Mouse (Mus musculus) lung, embryonic 15.5 days (tissue): ENCODE measurements around the gene Proser3. TPM values are rescaled to one million over a fixed set of nuclear protein-coding genes. Genes with fewer than 3 reads are reported as not detected.

Experiments
- ATAC-seq: fragments of 200-750 bp; cut with Nextera tagmentation; 2 replicates; pipeline ENCODE4 v1.8.0; 2017; ENCODE audit warnings: moderate number of reproducible peaks, borderline replicate concordance; ENCODE audit not compliant: low FRiP score, low TSS enrichment; ENCODE audit errors: extremely low read depth
- H3K27ac ChIP-seq: fragments of 300-500 bp; sonication (generic); 2 replicates; pipeline ENCODE4 v1.5.1; 2015; ENCODE audit warnings: moderate library complexity, mild to moderate bottlenecking, inconsistent platforms
- H3K27me3 ChIP-seq: fragments of 300-500 bp; sonication (generic); 2 replicates; pipeline ENCODE4 v1.6.1; 2015; ENCODE audit warnings: inconsistent platforms
- H3K36me3 ChIP-seq: fragments of 300-500 bp; sonication (generic); 2 replicates; pipeline ENCODE4 v1.6.1; 2015; ENCODE audit warnings: inconsistent platforms
- H3K4me1 ChIP-seq: fragments of 300-500 bp; sonication (generic); 2 replicates; pipeline ENCODE4 v1.6.1; 2015; ENCODE audit warnings: inconsistent platforms
- H3K4me2 ChIP-seq: fragments of 300-500 bp; sonication (generic); 2 replicates; pipeline ENCODE4 v1.6.1; 2015; ENCODE audit warnings: inconsistent platforms, mild to moderate bottlenecking, moderate library complexity
- H3K4me3 ChIP-seq: fragments of 300-500 bp; sonication (generic); 2 replicates; pipeline ENCODE4 v1.5.1; 2015; ENCODE audit warnings: mild to moderate bottlenecking, inconsistent platforms
- H3K9ac ChIP-seq: fragments of 300-500 bp; sonication (generic); 2 replicates; pipeline ENCODE4 v1.6.1; 2015; ENCODE audit warnings: inconsistent platforms
- H3K9me3 ChIP-seq: fragments of 300-500 bp; sonication (generic); 2 replicates; pipeline ENCODE4 v1.6.1; 2016; ENCODE audit warnings: inconsistent platforms
- WGBS: fragments of 180-500 bp; shearing (Covaris S2); methylation state at CpG from one replicate; pipeline ENCODE4 v1.1.7; 2015; 5-methylcytosine and 5-hydroxymethylcytosine counted together
- polyA plus RNA-seq: library from polyadenylated mRNA; unstranded; fragments of >200 nt; fragmentation: Nextera tagmentation; extraction: Ambion mirVana; gene quantifications from 2 replicates; pipeline ENCODE4 v1.2.1, GENCODE M21; 2015

The Proser3 gene
- polyA plus RNA-seq, 1 experiment from 2014 or later, result 18.3 TPM

DNA sequence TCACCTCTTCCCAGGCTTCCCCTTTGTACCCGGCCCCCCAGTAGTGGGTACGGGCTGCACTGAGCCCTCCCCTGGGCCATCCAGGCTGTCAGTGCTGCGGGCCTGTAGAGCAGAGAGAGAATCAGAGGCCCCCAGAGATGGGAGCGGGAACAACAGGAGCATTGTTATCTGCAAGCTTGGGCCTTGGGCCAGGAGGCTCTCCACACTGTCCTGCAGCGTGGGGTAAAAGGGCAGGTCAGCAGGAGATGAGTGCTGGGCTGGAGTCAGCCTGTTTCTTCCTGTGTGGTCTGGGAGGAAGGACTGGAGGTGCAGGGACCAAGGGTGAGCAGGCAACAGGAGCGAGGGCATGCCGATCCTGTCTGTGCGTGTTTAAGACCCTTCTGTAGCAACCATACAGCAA lies 19.2 kb downstream of the Proser3 start:
- Histone ChIP-seq H3K9me3 (no peaks in the 10 kb centered on the region), H3K9ac (peak overlapping the region; percentile 29), H3K4me2 (peak overlapping the region; percentile 94), H3K4me1 (peaks cover 31% of the 10 kb centered on the region), H3K27me3 (no peaks in the 10 kb centered on the region), H3K27ac (no peak overlapping the region), H3K36me3 (peaks cover 39% of the 10 kb centered on the region), H3K4me3 (no peak overlapping the region)
- ATAC-seq, result no peak
- 24% methylated on average over 8 of the region's 8 CpGs for WGBS

DNA sequence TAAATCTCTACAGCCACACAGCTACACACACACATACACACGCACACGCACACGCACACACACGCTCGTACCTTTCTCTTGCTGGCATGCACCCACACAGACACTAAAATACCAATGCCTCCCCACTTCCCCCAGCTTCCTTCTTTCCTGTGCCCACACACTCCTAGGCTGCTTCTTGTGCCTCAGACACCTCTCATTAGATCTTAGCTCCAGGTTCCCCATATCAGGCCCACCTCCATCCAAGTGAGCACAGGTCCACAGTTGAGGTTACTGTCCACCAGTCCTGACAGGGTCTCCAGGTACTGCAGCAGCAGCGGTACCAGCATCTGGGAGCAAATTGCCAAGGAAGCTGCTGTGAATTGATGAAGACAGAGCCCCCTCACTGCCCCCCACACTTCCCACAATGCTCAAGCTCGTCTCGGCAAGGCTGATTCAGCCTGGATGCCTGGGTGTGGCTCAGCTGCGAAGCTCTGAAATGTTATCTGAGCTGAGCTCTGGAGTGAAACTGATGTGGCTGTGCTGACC lies 20.7 kb downstream of the Proser3 start:
- 83% methylated on average over 9 of the region's 9 CpGs for WGBS
- H3K27me3 ChIP-seq, result no peaks in the 10 kb centered on the region
- H3K27ac ChIP-seq, result no peak overlapping the region
- no peak for ATAC-seq
- no peak overlapping the region for H3K9ac ChIP-seq
- peaks cover 50% of the 10 kb centered on the region for H3K36me3 ChIP-seq
- H3K4me3 ChIP-seq, result no peak overlapping the region
- H3K4me2 ChIP-seq, result no peak overlapping the region
- H3K9me3 ChIP-seq, result no peaks in the 10 kb centered on the region
- H3K4me1 ChIP-seq, result peaks cover 36% of the 10 kb centered on the region

DNA sequence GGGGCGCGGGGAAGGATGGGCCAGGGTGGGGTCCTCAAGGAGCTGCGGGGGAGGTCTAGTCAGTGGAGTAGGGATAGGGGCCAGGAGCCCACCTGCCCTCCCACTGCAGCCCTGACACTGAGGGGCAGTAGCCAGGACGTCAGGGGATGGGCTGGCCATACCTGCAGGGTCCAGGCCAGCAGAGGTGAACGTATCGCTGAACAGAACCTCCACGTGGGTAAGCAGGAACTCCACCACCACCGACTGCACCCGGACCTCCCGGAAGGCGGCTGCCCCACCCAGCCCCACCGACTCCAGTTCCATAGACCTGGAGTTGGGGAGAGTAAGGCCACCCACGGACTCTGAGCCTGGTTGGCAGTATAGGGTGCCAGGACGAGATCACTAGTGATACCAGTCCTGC lies 25.1 kb downstream of the Proser3 start:
- H3K4me2 ChIP-seq, result 0 out of 2 replicates have a peak overlapping the region, but pooled peaks have one; percentile 26
- H3K4me3 ChIP-seq, result no peak overlapping the region
- no peak overlapping the region for H3K9ac ChIP-seq
- no peak overlapping the region for H3K27ac ChIP-seq
- peaks cover 12% of the 10 kb centered on the region for H3K4me1 ChIP-seq
- no peaks in the 10 kb centered on the region for H3K9me3 ChIP-seq
- 0 out of 2 replicates have a peak, but pooled peaks have one; percentile 2 for ATAC-seq
- H3K27me3 ChIP-seq, result no peaks in the 10 kb centered on the region
- WGBS, result 82% methylated on average over 14 of the region's 14 CpGs
- peaks cover 58% of the 10 kb centered on the region for H3K36me3 ChIP-seq

DNA sequence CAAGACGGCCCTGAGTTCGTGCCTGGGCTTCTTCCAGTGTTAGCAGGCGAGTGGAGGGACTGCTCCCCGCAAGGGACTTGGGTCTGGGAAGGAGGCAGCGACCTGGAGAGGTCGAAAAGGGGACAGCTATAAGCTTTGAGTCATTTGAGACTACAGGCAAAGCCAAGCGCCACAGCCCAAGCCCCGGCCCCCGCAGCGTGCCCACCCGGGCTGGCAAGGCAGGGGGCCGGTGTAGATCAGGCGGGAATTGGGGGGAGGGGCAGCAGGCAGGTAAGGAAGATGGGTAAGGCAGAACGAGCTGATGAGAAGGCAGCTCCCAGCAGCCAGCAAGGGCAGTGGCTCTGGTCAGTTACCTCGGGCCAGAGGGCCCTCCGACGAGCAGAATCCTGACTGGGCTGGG lies 25.7 kb downstream of the Proser3 start:
- Histone ChIP-seq H3K27ac (peak overlapping the region; percentile 35), H3K4me3 (no peak overlapping the region), H3K9ac (no peak overlapping the region), H3K4me1 (peaks cover 12% of the 10 kb centered on the region), H3K27me3 (no peaks in the 10 kb centered on the region), H3K36me3 (peaks cover 53% of the 10 kb centered on the region), H3K4me2 (peak overlapping the region; percentile 26), H3K9me3 (no peaks in the 10 kb centered on the region)
- 31% methylated on average over 17 of the region's 17 CpGs for WGBS
- no peak for ATAC-seq

DNA sequence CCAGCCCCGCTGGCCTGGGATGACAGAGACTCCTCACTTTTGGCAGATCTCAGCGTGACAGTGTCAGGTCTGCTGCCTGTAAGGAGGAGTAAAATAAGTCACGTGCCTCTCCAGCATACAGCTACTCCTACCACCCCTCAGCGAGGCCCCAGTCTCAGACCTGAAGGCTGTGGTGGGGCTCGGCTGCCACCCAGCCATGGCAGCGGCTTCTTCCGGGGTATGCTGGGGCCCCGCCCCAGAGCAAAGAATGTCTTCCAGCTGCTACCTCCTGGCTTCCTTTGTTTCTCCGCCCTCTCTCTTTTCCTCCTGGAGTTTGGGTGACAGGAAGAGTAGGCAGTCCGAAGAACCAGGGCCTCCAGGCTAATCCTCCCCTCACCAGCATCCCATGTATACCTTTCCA lies 26.1 kb downstream of the Proser3 start:
- no peaks in the 10 kb centered on the region for H3K27me3 ChIP-seq
- no peaks in the 10 kb centered on the region for H3K9me3 ChIP-seq
- H3K27ac ChIP-seq, result peak overlapping the region; percentile 35
- peak overlapping the region; percentile 26 for H3K4me2 ChIP-seq
- WGBS, result 19% methylated on average over 10 of the region's 10 CpGs
- H3K9ac ChIP-seq, result no peak overlapping the region
- peaks cover 12% of the 10 kb centered on the region for H3K4me1 ChIP-seq
- H3K36me3 ChIP-seq, result peaks cover 50% of the 10 kb centered on the region
- H3K4me3 ChIP-seq, result no peak overlapping the region
- ATAC-seq, result 0 out of 2 replicates have a peak, but pooled peaks have one; percentile 23

DNA sequence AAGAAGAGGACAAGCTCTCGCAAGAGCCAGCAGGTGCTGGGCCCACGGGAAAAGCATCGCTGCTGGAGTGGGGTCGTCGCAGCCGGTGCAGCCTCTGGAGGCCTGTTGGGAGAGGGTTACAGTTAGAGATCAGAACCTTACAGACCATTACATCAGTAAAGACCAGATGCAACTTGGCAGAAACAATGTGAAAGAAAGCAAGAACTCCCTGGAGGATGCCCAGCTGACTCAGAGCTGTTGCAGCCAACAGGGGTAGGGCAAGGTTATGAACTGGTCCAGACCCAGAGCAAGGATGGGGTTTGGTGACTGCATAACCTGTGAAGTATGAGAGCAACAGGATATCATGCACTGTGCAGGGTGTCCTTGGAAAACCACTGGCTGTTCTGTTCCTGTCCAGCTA lies 27.6 kb downstream of the Proser3 start:
- 83% methylated on average over 6 of the region's 6 CpGs for WGBS
- Histone ChIP-seq H3K9me3 (no peaks in the 10 kb centered on the region), H3K27ac (no peak overlapping the region), H3K36me3 (peaks cover 39% of the 10 kb centered on the region), H3K4me1 (peaks cover 12% of the 10 kb centered on the region), H3K4me2 (no peak overlapping the region), H3K27me3 (no peaks in the 10 kb centered on the region), H3K4me3 (no peak overlapping the region), H3K9ac (no peak overlapping the region)
- no peak for ATAC-seq

DNA sequence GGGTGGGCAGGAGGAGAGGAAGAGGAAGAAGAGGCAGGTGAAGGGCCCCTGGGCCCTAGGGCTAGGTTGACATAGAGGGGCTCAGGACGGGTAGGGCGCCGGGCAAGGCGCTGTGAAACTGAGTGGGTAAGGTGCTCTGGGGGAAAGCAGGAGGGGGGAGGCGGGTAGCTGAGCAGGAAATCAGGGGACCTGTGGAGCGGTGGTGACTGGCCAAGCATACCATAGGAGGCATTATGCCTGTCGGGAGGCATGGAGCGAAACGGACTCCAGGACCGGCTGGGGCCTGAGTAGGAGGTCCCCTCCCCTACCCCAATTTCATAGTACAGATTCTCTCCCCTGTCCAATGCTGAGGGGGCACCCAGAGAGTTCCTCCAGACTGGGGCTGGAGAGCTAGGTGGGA lies 29.2 kb downstream of the Proser3 start:
- Histone ChIP-seq H3K4me3 (no peak overlapping the region), H3K27ac (no peak overlapping the region), H3K9me3 (no peaks in the 10 kb centered on the region), H3K27me3 (no peaks in the 10 kb centered on the region), H3K4me1 (peaks cover 12% of the 10 kb centered on the region), H3K9ac (no peak overlapping the region), H3K36me3 (peaks cover 24% of the 10 kb centered on the region), H3K4me2 (no peak overlapping the region)
- ATAC-seq, result no peak
- WGBS, result 76% methylated on average over 10 of the region's 10 CpGs

DNA sequence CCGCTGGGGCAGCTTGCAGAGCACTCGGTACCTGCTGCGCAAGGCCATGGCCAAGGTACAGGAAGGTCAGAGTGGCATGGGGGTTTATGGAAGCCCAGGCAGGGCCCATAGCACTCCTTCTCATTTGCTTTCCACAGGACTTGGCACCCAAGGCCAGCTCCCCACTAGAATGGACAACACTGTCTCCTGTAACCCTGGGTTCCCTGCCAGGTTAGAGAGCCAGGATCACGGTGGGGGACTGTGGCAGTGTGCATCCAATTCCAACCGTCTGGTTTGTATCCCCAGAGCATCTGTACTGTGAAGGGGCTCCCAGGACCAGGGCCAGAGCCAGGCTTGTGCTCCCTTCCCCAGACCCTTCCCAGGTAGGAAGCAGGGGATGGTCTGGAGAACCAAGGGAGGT lies 31.2 kb downstream of the Proser3 start:
- no peak overlapping the region for H3K4me3 ChIP-seq
- ATAC-seq, result no peak
- H3K4me2 ChIP-seq, result no peak overlapping the region
- H3K4me1 ChIP-seq, result peaks cover 1% of the 10 kb centered on the region
- no peaks in the 10 kb centered on the region for H3K9me3 ChIP-seq
- H3K9ac ChIP-seq, result no peak overlapping the region
- WGBS, result 74% methylated on average over 5 of the region's 5 CpGs
- H3K27me3 ChIP-seq, result no peaks in the 10 kb centered on the region
- no peak overlapping the region for H3K27ac ChIP-seq
- H3K36me3 ChIP-seq, result peaks cover 14% of the 10 kb centered on the region

DNA sequence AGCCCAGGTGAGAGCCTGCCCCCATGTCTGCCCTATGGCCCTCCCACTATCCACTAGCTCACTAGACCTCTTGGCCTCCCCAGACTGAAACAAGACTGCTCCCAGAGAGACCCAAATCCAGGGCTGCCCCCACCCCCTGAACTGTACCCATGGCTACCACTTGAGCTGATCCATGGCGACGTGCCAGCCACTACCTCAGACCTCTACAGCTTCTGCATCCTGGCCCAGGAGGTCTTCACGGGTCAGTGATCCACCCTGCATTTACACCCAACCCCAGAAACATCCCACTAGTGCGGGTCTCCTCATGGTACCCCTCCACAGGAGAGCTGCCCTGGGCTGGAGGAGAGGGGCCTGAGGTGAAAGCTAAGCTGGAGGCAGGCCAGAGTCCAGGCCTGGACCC lies 31.7 kb downstream of the Proser3 start:
- no peak overlapping the region for H3K27ac ChIP-seq
- H3K36me3 ChIP-seq, result peaks cover 14% of the 10 kb centered on the region
- H3K4me2 ChIP-seq, result no peak overlapping the region
- WGBS, result 72% methylated on average over 4 of the region's 4 CpGs
- H3K4me3 ChIP-seq, result no peak overlapping the region
- H3K9ac ChIP-seq, result no peak overlapping the region
- no peaks in the 10 kb centered on the region for H3K27me3 ChIP-seq
- no peaks in the 10 kb centered on the region for H3K9me3 ChIP-seq
- H3K4me1 ChIP-seq, result no peaks in the 10 kb centered on the region
- ATAC-seq, result 0 out of 2 replicates have a peak, but pooled peaks have one; percentile 32

DNA sequence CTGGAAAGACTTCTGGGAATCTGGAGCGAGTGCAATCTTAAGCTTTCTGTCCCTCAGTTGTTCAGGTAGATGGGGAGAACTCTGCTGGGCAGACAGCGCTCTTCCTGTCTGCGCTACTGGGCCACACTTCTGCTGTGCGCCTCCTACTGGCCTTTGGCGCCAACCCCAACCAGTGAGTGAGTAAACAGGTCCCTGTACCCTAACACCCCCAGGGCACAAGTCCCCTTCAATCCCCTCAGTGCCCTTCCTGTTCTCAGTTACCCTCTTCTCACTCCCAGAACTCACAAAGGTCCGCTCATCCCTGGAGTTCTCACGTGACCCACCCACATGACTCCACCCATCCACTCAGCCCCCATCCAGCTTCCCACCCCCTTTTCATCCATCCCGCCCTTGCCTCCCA lies 33.8 kb downstream of the Proser3 start:
- Histone ChIP-seq H3K9me3 (no peaks in the 10 kb centered on the region), H3K36me3 (peaks cover 1% of the 10 kb centered on the region; the same call in 1 of the 2 replicates)
- 25% methylated on average over 8 of the region's 8 CpGs for WGBS

DNA sequence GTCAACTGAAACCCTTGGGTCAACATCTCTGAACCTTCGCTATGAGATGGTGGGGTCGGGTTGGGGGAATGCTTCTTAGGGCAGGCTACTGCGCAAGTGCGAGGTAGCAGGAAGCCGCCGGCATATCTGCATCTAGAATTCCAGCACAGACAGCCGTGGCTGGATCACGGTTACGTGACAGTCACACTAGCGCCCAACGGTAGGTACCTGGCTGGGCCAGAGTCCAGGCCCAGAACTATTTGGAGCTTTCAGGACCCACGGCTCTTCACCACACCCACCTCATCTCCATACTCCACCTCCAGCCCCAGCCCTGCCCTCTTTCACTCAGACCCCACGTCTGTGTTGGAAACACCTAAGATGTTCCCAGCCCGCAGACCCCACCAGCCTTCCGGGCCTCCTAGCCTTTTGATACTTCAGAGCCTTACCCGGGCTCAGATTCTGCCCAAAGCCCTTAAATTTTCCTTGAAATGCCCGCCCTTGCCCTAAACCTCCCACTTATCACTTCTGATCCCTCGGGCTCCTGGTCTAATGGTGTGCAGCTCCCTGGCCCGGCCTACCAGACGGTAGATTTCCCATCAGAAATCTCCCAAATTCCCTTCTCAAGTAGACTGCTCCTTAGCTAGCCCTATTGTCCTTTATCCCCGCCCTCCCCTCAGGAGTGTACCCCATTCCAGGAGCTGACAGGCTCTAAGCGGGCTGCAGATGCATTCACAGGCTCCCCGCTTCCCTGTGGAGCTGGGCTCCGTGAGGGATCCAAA lies 36.9 kb downstream of the Proser3 start:
- H3K9me3 ChIP-seq, result no peaks in the 10 kb centered on the region
- no peaks in the 10 kb centered on the region for H3K4me1 ChIP-seq
- H3K27ac ChIP-seq, result no peak overlapping the region
- no peak overlapping the region for H3K4me2 ChIP-seq
- no peak for ATAC-seq
- H3K4me3 ChIP-seq, result no peak overlapping the region
- no peak overlapping the region for H3K9ac ChIP-seq
- 56% methylated on average over 24 of the region's 24 CpGs for WGBS
- H3K27me3 ChIP-seq, result no peaks in the 10 kb centered on the region
- H3K36me3 ChIP-seq, result no peaks in the 10 kb centered on the region

More for the DNA sequence above, 33.8 kb downstream of the Proser3 start:
- Histone ChIP-seq H3K9ac (no peak overlapping the region), H3K27ac (no peak overlapping the region), H3K4me1 (no peaks in the 10 kb centered on the region), H3K4me2 (no peak overlapping the region), H3K27me3 (no peaks in the 10 kb centered on the region), H3K4me3 (no peak overlapping the region)
- ATAC-seq, result no peak

DNA sequence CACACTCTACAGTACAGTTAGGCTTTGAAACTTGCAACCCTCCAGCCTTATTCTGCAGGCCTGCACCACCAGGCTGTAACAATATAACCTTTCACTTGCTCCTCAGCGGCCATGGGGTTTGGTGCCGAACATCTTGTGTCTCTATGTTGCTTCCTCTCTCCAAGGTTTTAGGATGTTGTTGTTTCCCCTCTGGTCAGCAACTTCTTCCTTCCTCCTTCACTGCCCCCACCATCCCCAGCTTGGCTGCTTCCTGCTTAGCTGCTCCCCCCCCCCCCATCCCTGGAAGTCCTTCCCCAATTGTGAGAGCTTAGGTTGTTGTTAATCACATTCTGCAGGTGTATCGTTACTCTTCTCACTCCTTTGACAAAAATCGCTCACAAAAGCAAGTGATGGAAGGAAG lies 44.0 kb downstream of the Proser3 start:
- WGBS, result 67% methylated on average over 4 of the region's 4 CpGs
- no peaks in the 10 kb centered on the region for H3K9me3 ChIP-seq
- H3K27me3 ChIP-seq, result no peaks in the 10 kb centered on the region
- no peak overlapping the region for H3K27ac ChIP-seq
- no peaks in the 10 kb centered on the region for H3K36me3 ChIP-seq
- no peak overlapping the region for H3K4me3 ChIP-seq
- no peak for ATAC-seq
- no peak overlapping the region for H3K4me2 ChIP-seq
- no peak overlapping the region for H3K9ac ChIP-seq
- no peaks in the 10 kb centered on the region for H3K4me1 ChIP-seq
